Mouse (Mus musculus) spleen, adult 2 months (tissue): ENCODE data around the gene Mcub.

ENCODE experiments used
- CTCF ChIP-seq: fragments of 200-500 bp; IDR thresholded peaks from 2 replicates; pipeline ENCODE4 v1.5.1; 2011; ENCODE audit warnings: mild to moderate bottlenecking, inconsistent platforms; ENCODE audit not compliant: insufficient read depth, insufficient read length, insufficient replicate concordance; ENCODE audit errors: extremely low read depth
- POLR2A ChIP-seq: fragments of 200-500 bp; IDR thresholded peaks from 2 replicates; pipeline ENCODE4 v1.6.1; 2011; ENCODE audit warnings: low read depth, low read length, inconsistent platforms

DNA sequence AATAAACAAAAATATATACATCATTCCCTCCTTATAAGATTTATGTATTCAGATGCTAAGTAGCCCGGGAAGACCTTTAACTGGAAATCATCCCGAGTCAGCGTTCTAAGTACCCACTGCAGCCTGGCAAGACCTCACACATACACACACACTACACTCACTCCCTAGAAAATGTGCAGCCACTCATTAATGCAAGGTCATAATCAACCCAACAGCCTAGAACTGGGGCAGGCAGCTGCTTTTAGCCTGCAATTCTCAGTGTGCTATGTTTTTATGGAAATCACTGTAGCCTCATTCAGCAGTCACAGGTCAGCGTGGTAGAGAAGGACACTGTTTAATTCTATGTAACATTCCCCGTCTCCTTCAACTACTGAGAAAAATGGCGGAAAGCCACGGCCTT lies 36.1 kb upstream of the Mcub start:
- TF ChIP-seq CTCF (no peak), POLR2A (no peak)
